Mouse (Mus musculus) megakaryocyte, adult 5-6 weeks (primary cell): ENCODE results near the gene Mfap4. TPM values are rescaled to one million over a fixed set of nuclear protein-coding genes. Genes with fewer than 3 reads are reported as not detected.
A peak's percentile ranks its signal among the peaks of the same experiment; 100 is the strongest.

Experiments
- ATAC-seq: 2 replicates; pipeline ENCODE4 v1.8.0; 2016; ENCODE audit warnings: mild to moderate bottlenecking, inconsistent platforms; ENCODE audit not compliant: poor library complexity, severe bottlenecking
- total RNA-seq, 2 experiments: library from RNA; stranded (forward) in 1 of 2; stranded (reverse) in 1 of 2; fragments of 153-499, 151-499 nt in 1 of 2; fragments of 221-1000, 200-1000 nt in 1 of 2; gene quantifications; 2 replicates each; pipeline versions ENCODE4 v1.2.3 to v1.2.4; 2015 to 2017

The Mfap4 gene
- total RNA-seq (2015) (not detected in 2 replicates), total RNA-seq (2017) (not detected in 2 replicates)

DNA sequence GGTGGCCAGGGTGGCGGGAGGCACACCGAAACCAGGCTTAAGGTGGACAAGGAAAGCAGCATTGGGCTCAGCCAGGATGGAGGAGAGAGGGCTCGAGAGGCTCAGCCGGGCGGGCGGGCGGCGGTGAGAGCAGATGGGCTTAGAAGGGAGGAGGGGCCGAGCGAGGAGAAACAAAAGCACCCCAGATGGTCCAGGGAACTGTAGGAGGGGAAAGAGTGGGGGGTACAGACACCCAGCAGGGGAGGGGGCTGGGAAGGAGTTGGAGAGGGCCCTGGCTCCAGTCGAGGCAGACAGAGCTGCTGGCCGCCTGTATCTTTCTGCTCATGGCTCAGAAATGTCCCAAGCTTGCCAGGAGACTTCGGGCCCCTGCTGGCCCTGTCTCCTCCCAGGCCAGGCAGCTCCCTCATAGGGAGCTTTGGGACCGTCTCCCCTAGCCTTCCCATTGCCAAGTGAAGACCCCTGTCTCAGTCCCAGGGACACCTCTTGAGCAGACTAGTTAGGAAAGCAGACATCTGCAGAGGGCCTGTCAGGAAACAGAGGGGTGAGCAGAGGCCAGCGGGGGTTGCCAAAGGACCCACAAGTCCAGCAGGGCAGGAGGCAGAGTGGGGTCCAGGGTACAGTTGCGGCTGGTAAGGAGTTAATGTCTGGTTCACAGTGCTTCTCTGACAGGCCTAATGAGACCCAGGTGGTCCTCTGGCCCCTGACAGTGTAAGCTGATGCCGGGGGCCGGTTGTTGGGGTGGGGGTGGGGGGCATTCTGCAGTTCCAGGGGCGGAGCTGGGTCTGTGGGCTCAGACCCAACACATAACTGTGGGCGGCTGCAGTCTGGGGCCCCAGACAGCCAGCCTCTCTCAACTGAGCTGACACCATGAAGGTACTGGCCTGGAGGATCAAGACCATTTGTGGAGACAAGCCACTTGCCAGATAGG, at the start of gene Mfap4:
Gene Mfap4 (plus strand): TSS at position 819 of the 928 bp plus-strand sequence.
- ATAC-seq, result no peak

DNA sequence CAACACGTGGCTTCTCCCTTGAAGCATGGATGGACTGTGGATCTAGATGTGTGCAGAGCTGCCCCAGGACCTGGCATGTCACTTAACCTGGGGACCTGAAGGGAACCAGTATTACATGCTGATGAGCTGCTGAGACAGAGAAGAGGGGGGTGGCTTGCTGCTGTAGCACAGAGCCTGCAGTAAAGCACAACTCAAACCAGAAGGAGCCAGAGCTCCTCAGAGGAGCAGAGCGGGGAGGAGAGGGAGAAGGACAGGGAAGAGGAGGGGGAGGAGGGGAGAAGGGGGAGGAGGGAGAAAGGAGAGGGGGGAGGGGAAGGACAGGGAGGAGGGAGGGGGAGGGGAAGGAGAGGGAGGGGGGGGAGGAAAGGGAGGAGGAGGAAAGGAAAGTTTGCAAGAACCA, 48.9 kb upstream of the Mfap4 start:
- ATAC-seq, result no peak

DNA sequence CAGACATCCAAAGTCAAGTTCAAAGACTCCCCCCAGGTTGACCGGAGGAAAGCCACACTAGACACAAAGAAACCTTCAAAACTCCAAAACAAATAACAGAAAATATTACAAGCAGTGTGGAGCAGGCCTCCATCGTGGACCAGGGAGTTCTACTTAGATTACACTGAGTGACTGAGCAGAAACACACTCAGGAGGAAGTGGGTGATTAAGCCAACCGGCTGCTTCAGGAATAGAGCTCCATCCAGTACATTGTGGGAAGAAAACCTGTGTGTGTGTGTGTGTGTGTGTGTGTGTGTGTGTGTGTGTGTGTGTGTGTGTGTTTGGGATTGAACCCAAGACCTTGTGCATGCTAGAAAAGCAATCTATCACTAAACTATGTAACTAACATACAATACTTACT, 46.1 kb upstream of the Mfap4 start:
- no peak for ATAC-seq

DNA sequence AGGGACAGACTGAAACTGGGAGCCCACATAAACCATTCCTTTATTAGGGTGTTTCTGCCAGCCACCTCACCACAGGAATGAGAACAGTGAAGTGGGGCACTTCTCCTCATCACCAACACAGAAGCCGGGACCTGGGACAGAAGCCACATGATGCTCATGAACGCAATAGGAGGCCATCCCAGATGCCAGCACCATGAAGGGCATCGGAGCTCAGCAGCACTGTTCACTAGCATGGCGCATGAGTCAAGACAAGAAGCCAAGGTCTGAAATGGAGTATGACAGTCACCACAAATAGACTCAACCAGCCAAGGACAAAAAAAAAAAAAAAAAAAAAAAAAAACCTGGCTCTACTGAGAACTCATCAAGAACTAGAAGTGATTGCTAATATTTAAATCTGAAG, 44.8 kb upstream of the Mfap4 start:
- ATAC-seq, result no peak

DNA sequence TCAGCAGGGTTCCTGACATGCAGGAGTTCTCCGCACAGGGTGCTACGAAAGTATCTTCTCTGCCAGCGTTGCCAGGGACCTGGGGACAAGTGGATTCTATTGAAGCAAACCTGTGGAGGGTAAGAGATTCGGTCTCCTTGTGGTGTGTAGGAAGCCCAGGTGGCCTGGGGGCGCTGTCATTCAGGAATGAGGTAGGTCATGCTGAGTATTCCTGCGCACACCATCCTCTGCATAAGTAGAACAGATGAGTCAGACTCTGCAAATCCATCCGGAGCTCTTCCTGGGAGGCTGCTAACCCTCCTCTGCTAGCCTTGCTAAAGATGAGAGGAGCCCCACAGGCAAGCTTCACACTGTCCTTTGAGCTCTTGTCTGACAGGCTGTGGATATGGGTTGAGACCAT, 43.6 kb upstream of the Mfap4 start:
- ATAC-seq, result no peak

DNA sequence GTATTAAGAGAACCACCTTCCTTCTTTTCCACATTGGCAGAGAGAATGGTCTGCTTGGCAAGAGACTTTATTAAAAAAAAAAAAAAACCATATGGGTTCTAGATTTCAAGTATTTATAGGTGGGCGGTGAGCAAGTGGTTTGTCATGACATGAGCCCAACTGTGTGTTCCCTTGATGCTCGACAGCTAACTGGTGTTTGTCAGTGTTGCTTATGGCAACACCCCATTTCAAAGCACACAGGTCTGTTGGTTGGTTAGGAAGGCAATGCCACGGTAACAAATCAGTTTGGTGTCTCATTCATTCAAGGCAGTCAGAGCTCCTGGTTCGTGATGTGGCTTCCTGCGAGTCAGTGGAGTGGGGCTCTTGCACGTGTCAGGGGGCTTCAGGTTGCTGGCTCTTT, 41.4 kb upstream of the Mfap4 start:
- no peak for ATAC-seq

DNA sequence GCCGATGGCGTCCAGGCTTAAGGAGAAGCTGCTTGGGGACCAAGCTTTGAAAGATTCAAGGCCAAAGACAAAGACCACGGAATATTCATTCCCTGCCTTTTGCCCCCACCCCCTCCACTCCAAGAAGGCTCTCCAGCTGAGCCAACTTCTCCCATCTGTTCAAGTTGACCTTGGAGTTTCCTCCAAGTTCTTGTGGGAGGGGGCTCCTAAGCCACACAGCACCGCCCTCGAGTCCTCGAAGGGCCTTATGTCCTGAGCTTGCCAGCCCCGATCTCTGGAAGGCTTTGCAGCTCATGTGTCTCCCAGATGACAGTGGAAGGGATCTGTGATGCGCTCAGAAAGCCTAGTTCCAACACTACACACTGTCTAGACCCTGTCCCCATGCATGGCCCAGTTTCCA, 37.9 kb upstream of the Mfap4 start:
- ATAC-seq, result no peak

DNA sequence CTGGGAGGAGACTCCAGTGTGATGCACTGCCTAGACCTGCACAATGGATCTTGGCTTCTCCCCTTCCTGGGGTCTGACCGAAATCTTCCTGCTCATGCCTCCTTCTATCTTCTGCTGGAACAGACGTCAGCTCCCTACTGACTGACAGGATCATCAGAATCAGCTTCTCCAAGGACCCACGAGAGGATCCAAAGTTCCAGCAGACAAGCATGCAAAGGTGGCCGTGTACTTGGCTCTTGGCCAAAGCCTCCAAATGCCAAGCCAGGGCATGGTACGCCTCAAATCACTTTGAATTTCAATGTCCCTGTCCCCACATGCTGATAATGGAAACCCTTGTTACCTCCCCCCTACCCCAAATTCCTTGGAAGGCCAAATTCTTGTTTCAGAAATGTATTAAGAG, 37.2 kb upstream of the Mfap4 start:
- no peak for ATAC-seq

DNA sequence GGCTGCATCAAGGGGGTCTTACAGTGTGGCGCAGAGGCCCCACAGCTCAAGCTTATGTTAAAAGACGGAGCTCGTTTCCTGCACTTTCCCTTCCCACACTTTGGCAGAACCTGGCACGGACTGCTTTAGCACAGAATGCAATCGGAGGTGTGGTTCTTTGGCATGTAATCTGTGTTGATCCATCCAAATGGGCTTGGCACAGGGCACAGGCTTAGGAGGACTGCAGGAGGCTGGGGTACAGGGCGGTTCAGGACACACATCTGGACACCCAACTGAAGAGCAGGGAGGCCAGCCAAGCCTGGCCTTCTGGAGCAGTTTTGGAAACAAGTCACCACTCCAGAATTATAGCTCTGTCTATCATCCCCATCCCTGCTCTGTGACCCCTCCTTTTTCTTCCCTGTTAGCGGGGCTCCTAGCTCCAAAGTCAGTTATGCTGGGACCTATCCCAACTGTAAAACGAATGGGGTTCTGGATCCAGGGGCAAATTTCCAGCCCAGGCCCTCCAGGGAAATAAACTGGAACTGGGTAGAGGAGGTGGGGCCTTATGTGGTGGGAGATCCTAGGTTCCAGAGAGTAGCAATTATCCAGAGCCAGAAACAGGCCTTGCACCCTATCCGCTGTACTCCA, 36.5 kb upstream of the Mfap4 start:
- no peak for ATAC-seq

DNA sequence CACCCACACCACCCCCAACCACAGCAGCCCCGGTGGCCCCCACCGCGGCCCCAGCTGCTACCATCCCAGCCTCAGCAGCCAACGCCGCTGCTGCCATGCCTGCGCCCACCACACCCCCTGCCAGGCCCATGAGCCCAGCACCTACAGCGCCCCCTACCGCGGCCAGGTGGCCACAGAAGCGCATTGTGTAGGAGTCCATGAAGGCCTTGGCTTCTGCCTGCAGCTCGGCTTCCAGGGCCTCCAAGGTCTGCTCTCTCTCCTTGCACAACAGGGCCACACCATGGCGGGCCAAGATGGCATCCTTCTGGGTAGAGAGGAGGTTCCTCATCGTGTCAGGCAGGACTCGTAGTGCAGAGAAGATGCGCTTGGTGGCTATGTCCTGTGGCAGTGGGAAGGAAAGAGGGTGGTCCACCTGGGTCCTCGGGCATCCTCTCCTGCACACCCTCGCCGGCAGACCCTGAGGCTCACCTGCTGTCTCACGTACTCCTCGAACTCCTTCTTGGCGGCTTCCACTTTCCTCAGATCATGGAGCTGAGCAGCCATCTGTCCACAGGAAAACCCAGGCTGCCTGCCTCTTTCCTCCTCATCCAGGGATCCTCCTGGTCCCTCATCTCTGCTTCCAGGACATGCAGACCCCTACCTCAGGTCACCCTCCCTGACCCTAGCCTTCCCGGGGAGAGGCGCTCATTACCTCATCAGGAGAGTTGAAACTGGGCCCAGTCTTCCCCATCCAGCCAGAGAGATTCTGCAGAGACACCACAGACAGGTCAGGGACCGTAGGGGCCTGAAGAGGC, 35.5 kb upstream of the Mfap4 start:
- no peak for ATAC-seq

DNA sequence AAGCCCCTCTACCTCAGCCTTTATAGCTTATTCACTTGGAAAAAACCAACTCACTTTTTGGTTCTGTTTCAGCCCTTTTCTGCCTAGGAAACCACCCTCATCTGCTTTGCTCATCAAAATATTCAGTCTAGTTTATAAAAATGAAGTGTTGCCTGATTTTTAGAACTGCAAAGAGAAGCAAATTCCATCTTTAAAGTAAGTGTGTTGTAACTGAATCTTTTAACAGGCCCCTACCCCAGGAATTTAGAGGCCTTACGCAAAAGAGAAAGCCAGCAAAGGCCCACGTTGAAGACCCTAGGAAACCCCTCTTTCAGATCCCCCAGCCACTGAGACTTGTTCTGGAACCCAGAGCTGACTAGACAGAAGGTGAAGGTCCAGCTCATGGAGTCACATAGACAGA, 21.2 kb upstream of the Mfap4 start:
- ATAC-seq, result no peak

DNA sequence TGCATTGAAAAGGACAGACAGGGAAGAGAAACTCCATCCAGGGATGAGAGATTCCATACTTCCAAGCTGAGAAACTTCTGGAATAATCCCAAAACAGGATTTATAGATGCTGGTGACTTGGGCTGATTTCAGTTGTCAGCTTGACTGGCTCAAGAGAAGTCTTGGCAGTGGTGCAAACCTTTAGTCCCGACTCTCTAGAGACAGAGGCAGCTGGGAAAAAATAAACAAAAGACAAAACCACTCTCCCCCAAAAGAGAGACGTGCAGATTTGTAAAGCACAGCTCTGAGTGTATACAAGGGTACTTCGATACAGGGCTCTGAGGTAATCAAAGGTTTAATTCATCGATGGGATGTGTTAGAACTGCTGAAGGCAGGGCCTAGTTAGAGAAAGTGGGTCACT, 19.8 kb upstream of the Mfap4 start:
- ATAC-seq, result no peak

DNA sequence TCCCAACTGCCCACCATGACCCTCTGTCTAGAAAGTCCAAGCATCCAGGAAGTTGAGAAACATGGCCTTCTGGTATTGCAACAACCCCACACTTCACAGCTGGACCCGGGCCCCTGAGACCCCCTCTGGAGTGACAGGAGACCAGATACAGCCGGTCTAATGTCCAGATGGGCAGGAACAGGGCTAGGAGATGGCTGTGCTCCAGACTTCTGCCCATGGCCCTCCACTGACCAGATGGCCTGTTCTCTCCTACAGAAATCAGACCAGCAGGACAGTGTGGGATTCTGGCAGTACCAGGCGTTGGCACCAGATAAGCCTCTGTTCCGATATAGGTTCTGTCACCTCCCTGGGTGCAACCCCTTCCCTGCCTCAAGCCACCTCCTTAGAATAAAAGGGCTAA, 16.7 kb upstream of the Mfap4 start:
- ATAC-seq, result no peak

DNA sequence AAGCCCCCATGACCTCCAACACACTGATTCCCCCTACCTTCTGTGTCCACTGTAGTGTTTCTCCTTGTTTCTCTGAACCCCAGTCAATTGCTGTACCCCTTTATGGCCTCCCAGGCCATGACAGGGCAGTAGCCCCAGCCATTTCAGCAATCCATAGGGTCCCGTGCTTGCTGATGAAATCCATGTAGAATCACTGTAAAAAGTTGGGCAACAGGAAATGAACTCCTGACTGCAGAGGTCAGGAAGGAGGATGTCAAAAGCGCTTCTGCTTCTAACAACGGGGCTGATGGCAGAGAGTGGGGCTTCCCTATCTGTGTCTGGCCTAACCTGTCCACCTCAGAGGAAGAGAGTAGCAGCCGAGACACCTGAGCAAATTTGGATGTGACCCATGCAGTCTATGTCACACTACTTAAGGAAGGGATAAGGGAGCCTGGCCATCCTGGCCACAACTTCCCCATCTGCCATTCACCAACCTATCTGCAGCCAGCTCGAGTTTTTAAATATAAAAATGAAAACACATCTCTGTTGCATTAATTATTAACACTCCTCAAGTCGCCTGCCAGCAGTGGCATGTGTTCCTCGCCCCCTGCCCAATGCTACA, 15.8 kb upstream of the Mfap4 start:
- ATAC-seq, result peak; percentile 86

DNA sequence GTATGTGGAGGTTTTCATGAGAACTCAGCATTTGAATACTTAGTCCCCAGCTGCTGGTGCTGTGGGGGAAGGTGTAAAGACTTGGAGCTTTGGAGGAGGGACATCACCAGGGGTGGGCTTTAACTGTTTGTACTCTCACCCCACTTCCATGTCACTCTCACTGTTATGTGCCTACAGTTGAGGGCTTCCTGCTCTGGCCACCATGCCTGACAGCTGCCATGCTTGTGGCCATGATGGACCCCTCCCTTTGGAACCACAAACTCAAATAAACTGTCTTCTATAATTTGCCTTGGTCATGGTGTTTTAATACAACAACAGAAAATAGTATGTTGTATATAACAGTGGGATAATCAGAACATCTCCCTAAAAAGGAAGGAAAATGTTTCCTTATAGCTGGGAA, 14.4 kb upstream of the Mfap4 start:
- no peak for ATAC-seq

DNA sequence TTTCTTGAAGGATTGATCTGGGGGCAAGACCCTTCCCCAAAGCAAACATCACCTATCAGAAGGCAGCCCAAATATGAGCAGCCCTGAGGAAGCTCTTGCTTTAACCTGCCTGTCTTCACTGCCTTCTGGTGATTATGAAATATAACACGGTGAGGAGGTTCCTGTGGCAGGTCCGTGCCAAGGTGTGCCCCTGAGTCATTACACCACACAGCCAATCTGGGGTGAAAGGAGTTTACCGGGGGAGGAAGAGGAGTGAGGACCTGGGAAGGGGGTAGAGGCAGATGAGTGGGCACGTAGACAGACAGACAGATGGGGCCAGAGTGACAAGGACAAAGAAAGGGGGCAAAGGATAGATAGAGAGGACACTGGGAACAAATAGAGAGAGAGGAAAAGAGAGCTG, 11.6 kb upstream of the Mfap4 start:
- ATAC-seq, result peak; percentile 56

DNA sequence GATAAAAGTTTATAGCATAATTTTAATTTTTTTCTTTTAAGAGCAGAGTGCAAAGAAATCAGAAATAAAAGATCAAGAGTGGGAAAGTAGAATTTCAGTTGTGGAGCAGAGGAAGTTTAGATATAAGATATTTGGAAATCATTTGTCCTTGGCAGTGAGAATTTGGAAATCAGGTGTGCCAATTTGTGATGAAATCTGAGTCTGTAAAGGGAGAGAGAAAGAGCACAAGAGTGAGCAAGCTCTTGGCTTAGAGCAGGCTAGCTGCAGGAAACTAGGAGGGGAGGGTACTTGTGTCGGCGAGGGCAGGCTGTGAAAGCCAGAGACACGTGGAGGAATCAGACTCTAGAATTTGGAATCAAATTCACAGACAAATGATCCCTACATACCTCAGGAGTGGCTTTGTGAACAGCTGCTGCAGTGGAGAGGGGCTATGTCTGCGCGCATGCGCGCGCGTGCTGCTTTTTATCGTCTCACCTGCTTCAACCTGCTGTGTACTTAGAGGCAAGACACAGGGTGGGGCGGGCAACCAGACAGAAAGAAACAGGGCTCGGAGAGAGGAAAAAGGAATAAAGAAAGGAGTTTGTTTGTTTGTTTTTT, 8.3 kb upstream of the Mfap4 start:
- peak; percentile 43; the same call in 1 of the 2 replicates for ATAC-seq

DNA sequence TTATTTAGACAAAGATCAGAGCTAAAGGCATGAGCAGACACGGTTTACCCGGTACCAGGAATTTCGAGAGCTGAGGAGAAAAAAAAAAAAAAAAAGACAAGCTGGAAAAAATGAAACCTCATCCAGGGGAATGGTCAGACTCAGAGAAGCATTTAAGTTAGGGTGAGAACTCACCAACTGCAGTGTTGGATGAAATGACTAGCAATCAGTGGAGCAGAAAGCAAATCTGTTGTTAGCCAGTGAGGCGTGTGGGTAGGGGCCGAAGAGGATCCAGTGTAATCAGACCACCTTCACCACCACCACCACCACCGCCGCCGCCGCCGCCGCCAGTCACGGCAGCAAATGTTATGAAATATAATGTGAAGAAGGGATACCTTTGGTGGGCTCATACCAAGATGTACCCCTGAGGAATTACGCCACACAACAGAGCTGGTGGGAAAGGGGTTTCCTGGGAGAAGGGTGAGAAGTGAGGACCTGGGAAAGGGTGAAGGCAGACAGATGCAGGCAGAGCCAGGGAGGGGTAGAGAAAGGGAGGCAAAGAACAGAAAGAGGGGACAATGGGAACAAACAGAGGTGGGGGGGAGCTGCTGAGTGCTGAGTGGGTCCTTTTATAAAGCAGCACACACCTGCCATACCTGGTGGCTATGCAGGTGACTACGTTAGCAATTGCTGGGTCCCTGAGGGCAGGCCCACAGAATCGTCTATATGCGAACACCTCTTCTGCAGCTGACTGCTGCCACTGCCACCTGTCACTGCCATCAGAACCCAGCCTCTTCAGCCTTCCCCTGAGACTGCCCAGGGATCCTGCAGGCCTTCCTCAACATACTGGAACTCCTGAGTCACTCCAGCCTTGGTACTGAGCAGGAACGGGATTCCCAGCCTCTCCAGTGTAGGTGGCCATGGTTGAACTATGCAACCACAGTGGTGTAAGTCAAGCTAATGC, 7.4 kb upstream of the Mfap4 start:
- no peak for ATAC-seq

DNA sequence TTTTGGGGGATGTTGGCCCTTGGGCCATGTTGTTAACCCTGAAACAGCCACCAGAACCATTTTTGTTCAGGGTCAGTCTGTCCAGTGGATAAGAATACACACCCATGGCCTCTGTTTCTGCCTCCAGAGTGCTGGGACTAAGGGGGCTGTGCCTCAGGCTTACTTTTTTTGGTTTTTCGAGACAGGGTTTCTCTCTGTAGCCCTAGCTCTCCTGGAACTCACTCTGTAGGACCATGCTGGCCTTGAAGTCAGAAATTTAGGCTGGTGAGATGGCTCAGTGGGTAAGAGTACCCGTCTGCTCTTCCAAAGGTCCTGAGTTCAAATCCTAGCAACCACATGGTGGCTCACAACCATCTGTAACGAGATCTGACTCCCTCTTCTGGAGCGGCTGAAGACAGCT, 6.4 kb upstream of the Mfap4 start:
- ATAC-seq, result no peak
